8 mouse cellular contexts compared by ENCODE assay signal in genomic region chr2:35679812-35680672, GRCm38 (mm10).
A peak's percentile ranks its signal among the peaks of the same experiment; 100 is the strongest.
DNase-seq lines count a peak whose midpoint lies in the region; ATAC-seq and TF ChIP-seq lines count a peak whose summit lies in the region.

No protein-coding gene starts in this region.

- peak overlapping the region; percentile 18 for H3K27ac ChIP-seq in embryonic fibroblast, embryonic 13.5 days (ENCODE audit: insufficient read depth, low read length)
- peak overlapping the region; percentile 73 for H3K27ac ChIP-seq in lung, embryonic 15.5 days

- WGBS in lung, embryonic 15.5 days: 28% methylated on average over 10 of the region's 10 CpGs

- DNase-seq in CD4-positive helper T cell, adult 2 months (ENCODE audit: low read depth, low spot score): peak; percentile 63
- DNase-seq in NIH3T3 (ENCODE audit: low read depth): peak; percentile 61
- peak; percentile 54 for DNase-seq in kidney, adult 18-20 months
- peak; percentile 50 for DNase-seq in thymus, postnatal 14 days
- no peak for DNase-seq in ovary, postnatal 10 days (ENCODE audit: low spot score)
- DNase-seq in right cerebral cortex, postnatal 14 days: no peak

- H3K27me3 ChIP-seq in lung, embryonic 15.5 days: no peaks in the 10 kb centered on the region

- peak; percentile 33; the same call in 1 of the 2 replicates for ATAC-seq in lung, embryonic 15.5 days (ENCODE audit: borderline replicate concordance, extremely low read depth, low FRiP score, low TSS enrichment)

- no peak for TF ChIP-seq POLR2A in embryonic fibroblast, embryonic 13.5 days (IDR thresholded peaks at IDR 0.05; ENCODE audit: low read depth, low read length)

- TF ChIP-seq CTCF in embryonic fibroblast, embryonic 13.5 days (IDR thresholded peaks at IDR 0.05; ENCODE audit: borderline replicate concordance, insufficient read depth, low read length): no peak

- H3K36me3 ChIP-seq in lung, embryonic 15.5 days: no peaks in the 10 kb centered on the region

- peaks cover 40% of the 10 kb centered on the region for H3K4me1 ChIP-seq in embryonic fibroblast, embryonic 13.5 days (ENCODE audit: control insufficient read depth, insufficient read depth, low read length)
- peaks cover 98% of the 10 kb centered on the region for H3K4me1 ChIP-seq in lung, embryonic 15.5 days

- H3K9ac ChIP-seq in lung, embryonic 15.5 days: no peak overlapping the region

- H3K4me2 ChIP-seq in lung, embryonic 15.5 days: peak overlapping the region; percentile 30

- no peak overlapping the region for H3K4me3 ChIP-seq in embryonic fibroblast, embryonic 13.5 days (ENCODE audit: insufficient read depth, low read length)
- no peak overlapping the region for H3K4me3 ChIP-seq in lung, embryonic 15.5 days

- H3K9me3 ChIP-seq in lung, embryonic 15.5 days: no peaks in the 10 kb centered on the region

Comparison
In these comparisons a context has a peak if more than half of its experiments do, and no peak if none do; other contexts are left out.
1. DNase-seq: peak in CD4-positive helper T cell, adult 2 months (single experiment), NIH3T3 (single experiment), kidney, adult 18-20 months (single experiment) and thymus, postnatal 14 days (single experiment); none in ovary, postnatal 10 days (single experiment) and right cerebral cortex, postnatal 14 days (single experiment).